Mouse (Mus musculus): ENCODE measurements around the gene Zfp275.

DNA sequence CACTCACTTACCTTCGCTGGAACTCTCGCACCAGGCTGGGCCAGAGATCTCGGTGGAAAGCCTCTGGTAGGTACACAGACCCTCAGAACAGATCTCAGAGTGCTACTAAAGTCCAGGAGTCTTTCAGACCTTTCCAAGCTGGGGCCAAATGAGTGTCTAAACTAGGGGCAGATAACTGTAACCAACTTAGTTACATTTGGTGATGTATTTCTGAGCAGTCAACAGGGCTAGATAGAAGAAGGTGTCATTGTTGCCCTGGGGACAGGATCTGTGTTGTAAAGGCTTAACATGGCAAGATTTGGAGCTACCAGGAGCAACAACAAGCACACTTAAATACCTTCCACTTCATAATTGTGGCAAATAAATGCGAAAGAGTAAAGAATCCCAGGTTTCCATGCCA is 5.7 kb upstream of the Zfp275 start, which contains the start of gene Gm45015:
- TF ChIP-seq CTCF (IDR thresholded peaks at IDR 0.05; ENCODE audit: low read depth) (no peak), EP300 (IDR thresholded peaks at IDR 0.05; ENCODE audit: low read depth) (no peak)
